Mouse (Mus musculus) brain, embryonic 14.5 days (tissue): ENCODE measurements around the gene Sh3rf1. TPM values are rescaled to one million over a fixed set of nuclear protein-coding genes. Genes with fewer than 3 reads are reported as not detected.

Source experiments
- DNase-seq: peaks from one replicate; pipeline ENCODE4 v3.0.0-alpha.2; 2011; ENCODE audit warnings: low read depth
- CTCF ChIP-seq: fragments of 200-500 bp; IDR thresholded peaks from 2 replicates; pipeline ENCODE4 v1.5.1; 2012; ENCODE audit warnings: inconsistent platforms, mild to moderate bottlenecking, moderate library complexity, borderline replicate concordance; ENCODE audit not compliant: insufficient read depth, insufficient read length; ENCODE audit errors: extremely low read depth
- POLR2A ChIP-seq: fragments of 200-500 bp; IDR thresholded peaks from 2 replicates; pipeline ENCODE4 v1.6.1; 2012; ENCODE audit warnings: mild to moderate bottlenecking, inconsistent platforms, borderline replicate concordance; ENCODE audit not compliant: poor library complexity, insufficient read depth, insufficient read length, severe bottlenecking; ENCODE audit errors: extremely low read depth
- polyA plus RNA-seq: library from polyadenylated mRNA; depleted of rRNA; stranded (reverse); fragments of >200 nt; gene quantifications from 2 replicates; pipeline ENCODE4 v1.2.3, GENCODE M21; 2012

The Sh3rf1 gene
- polyA plus RNA-seq, 1 experiment: 33.3 TPM

DNA sequence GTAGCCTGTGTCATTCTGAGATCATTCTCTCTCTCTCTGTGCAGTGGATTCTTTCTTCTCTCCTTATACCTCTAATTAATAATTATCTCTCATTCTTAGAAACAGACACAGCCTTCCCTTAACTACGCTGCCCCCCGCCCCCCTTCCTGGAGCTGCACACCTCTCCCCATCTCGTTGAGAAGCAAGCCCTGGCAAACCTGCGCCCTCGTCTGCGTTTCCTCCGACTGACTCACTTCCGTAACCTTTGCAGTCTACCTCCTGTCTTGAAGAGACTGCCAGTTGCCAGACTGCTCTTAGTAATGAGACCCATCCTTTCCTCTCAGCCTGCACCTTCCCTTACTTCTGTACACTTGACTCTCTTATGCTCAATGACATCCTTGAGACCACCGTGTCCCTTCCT lies 46.9 kb downstream of the Sh3rf1 start:
- TF ChIP-seq CTCF (no peak), POLR2A (no peak)
- DNase-seq: no peak

DNA sequence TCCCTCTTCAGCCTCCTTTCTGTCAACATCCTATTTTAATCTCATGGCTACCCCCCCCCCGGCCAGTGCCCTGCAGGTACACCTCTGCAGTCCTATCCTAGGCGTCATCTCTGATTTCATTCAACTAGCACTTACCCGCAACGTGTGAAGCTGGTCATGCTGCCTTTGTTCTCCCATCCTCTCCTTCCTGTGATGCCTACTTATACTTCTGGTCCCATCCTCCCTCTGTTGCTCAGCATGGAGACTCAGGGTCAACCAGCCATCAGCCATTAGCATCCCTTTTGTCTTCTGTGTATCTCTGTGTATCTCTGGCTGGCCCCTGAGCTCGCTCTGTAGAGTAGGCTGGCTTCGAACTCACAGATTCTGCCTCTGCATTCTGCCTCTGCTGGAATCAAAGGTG lies 47.3 kb downstream of the Sh3rf1 start:
- no peak for DNase-seq
- no peak for TF ChIP-seq CTCF
- no peak for TF ChIP-seq POLR2A

DNA sequence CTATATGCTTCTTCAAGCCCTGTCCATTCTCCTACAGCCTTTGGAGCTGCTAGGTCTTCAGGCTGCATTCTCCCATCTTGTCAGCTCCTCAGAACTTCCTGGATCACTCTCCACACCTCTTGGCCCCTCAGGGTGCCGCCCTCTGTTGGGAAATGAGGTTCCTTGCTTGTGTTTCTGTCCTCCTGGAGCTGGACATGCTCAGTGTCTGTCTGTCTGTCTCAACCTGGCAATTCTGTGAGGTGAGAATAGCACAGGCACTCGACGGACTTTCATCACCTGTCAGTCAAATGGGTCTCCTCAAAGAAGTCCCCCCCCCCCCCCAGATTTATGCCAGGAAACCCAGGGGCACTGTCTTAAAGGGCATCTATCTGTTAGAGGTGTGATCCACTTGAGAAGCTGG lies 49.2 kb downstream of the Sh3rf1 start:
- DNase-seq: no peak
- TF ChIP-seq CTCF: no peak
- no peak for TF ChIP-seq POLR2A

DNA sequence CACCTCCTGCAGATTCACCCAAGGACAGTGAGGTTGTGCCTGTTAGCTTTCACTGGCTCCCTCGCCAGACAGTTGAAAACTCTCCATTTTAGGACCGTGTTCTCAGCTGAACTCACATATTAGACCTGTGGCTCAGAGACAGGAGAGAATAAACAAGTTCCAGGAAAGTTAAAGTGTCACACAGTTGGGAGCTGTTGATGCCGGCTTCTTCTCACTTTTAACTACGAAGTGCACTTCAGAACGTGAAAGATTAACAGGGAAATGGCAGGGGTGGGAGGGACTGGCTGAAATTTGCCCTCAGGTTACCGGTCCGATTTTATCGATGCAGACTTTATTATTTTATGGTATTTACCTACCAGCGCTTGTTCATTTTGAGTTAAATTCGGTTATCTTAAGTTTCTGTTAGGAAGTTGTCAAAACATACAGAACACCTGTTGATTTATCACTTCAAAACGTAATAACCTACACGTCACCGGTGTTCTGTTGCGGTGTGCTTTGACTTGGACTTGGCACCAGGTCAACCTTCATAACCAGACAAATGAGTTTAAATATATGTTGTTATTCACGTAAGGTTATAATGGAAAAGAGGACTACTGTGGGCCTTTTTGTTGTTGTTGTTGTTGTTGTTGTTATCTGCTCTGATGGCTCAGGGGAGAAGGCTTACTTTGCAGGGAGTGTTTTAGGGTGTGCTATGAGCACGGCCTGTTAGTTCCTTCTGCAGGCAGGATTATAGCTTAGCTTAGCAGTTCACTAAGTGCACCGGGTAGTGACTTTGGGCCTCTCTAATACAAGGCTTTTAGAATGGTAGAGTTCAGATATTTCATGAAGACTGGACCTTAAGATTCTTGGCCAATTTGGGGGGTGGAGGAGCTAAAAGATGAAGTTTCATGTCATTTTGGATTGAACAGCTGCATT lies 49.9 kb downstream of the Sh3rf1 start:
- DNase-seq: no peak
- TF ChIP-seq CTCF: no peak
- TF ChIP-seq POLR2A: no peak

DNA sequence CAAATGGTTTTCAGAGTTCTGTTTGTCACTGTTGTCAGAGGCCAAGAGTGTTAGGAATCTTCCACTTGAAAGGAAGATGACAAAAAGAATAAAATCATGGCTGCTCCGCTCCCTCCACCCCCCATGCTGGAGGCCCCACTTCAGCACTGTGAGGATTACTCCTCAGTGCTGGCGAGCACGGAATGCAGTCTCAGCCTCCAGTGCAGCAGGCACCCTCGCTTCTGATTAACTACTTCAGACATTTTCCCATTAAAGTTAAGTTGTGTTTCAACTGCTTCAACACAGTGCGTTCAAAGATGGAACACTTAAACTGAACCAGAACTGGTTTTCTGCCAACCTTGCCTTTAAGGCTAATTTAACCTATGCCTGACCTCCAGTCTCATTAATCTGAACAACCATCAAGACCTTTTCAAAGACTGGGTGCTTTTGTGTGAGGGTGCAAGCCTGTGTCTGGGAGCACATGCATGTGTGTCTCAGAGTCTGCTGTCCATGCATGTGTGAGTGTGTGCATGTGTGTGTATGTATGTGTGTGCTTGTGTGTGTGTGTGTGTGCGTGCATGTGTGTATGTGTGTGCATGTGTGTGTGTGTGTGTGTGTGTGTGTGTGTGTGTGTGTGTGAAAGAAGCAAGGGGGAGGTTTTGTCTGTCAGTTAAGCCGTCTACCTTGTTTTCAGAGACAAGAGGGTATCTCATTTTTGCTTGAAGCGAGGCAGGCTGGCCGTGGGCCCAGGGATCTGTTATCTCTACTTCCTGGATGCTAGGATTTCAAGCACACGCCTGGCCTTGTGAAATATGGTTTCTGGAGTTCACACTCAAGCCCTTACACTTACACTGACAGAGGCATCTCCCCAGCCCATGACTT lies 51.2 kb downstream of the Sh3rf1 start:
- no peak for TF ChIP-seq CTCF
- no peak for TF ChIP-seq POLR2A
- DNase-seq: peak; percentile 71

DNA sequence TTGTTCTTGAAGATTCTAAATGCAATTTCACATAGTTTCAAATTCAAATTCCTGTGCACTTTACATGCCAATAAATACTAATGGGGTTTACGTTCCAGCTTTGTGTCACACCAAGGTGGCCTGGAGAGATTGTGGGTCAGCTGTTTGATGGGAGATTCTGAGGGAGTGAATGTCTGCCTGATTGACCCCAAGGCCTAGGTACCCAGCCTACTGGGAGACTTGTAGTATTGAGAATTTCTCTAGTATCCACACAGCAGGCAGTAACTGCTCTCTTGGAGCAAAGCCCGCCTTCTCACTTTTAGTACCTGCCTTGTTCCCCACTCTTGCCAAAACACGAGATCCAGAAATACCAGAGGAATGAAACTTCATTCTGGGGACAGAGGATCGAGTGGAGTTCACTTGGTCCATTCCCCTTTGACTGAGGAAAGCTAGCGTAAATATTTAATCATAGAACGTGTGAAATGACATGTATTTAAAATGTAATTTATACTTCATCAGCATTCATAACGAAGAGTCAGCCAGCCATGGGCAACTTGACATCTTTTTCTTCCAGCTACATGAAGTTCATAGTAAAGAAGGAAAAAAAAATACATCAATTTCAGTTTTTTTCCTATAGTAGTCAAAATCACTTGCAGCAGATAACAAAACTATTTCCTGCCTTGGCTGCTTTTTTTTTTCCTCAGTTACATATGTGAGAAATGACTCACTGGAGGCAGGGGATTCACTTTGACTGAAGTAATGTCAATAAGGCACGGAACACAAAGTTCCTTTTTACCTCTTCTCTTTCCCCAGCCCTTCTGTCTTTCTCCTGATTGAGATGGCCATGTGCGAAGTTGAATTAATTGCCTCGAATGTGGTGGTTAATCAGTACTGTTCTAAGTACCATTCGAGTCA lies 52.0 kb downstream of the Sh3rf1 start:
- TF ChIP-seq CTCF (no peak), POLR2A (no peak)
- no peak for DNase-seq

DNA sequence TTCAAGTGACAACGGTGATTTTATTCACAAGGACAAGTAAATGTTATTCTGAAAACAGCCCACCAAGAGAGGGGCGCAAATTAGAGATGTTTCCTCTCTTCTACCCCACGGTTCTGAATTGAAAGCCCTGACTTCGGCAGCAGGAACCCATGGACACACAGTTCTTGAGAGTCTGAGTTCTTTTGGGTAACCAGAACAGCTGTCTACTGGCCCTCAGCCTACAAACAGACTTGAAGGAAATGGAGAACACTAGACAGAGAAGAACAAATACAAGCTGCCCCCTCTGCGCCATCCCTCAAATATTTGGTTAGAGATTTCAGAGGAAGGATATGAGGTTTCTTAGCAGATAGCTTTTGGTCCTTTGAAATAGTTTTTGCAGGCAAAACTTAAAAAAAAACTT lies 52.7 kb downstream of the Sh3rf1 start:
- TF ChIP-seq POLR2A (no peak), CTCF (no peak)
- no peak for DNase-seq

DNA sequence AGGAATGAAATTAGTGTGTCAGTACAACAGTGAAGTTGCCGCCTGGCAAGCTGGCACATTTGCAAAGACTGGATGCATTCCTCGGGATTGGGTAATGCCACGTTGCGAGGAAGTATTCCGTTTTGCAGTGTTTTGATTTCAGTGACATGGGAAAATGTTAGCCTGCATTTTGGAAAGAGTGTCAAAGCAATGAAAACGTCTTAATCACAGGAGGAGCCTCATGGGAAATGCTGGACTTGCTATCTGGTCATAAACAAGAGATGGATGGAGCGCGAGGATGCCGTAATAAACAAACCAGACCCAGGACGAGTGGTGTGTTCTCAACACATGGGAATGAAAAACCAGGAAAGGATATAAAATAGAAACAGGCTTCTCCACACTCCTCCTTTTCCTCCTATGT lies 55.4 kb downstream of the Sh3rf1 start:
- DNase-seq: no peak
- no peak for TF ChIP-seq POLR2A
- no peak for TF ChIP-seq CTCF

DNA sequence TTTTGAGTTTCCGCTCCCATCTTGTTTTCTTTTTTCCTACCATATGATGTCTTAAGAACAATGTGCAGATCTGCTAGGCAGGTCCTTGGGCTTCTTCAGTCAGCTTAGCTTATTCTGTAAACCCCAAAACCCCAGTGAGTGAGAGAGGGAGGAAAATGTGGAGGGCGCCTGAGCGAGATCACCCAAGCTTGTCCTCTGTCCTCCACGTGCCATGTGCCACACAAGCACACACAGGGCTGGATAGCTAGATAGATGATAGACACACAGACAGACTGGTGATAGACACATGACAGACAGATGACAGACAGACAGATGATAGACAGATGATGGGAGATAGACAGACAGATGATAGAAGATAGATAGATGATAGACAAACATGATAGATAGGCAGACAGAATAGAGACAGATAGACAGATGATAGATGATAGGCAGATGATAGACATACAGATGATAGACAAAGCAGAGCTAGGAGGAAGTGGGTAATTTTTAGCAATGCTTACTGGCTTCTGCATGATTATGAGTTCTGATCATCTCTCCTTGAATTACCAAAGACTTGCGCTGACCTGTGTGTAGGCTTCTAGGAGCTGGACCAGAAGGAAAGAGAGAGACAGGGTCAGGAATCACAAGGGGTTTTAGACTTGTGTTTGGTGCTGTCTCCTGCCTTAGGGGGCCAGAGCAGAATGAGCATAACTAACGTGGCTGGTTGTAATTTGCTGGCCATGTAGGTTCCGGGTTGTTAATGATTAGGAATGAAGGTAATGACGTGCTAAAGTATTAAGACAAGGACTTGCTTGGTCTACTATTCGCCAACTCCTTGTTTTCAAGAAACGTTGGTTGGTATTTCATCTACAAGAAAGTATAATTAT lies 58.9 kb downstream of the Sh3rf1 start:
- TF ChIP-seq CTCF (no peak), POLR2A (no peak)

DNA sequence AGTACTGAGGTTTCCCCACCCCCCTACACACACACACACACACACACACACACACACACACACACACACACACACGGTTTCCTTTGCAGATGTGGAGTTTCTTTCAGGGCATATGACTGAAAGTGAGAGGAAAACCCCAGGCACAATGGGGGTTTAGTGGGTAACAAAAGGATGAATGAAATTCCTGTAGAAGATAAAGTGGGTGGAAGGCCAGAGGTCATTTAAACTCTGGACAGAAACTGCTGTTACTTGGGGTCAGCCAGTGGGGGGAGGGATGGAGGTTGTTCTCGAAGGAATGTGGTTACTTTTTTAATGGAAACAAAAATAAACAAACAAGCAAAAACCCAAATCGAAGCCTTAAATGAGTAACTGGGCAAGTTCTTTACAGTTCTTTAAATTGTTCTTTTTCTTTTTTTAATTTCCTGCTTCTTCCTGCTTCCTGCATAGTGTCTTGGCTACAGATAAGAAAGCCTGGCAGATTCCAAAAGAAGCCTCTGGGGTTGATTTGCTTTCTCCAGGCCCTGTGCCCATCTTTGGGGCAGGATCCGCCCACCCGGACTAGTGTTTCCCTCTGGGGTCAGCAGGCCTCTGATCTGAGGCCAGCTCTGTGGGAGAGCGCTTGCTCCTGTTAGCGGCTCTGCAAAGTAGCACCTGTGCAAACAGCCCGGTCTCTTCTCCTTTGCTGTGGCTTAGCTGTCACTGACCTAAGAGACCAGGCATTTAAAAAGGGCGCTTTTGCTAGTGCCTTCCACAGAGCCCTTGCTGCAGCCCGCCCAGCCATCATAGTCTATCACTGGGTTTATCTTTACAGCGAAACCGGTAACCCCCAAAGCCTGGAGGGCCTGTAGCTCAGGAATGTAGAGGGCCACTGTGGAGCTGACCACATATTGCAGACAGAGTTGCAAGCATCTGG lies 59.8 kb downstream of the Sh3rf1 start:
- DNase-seq: peak; percentile 53
- TF ChIP-seq POLR2A (no peak), CTCF (no peak)

More for the DNA sequence above, 58.9 kb downstream of the Sh3rf1 start:
- DNase-seq: no peak

DNA sequence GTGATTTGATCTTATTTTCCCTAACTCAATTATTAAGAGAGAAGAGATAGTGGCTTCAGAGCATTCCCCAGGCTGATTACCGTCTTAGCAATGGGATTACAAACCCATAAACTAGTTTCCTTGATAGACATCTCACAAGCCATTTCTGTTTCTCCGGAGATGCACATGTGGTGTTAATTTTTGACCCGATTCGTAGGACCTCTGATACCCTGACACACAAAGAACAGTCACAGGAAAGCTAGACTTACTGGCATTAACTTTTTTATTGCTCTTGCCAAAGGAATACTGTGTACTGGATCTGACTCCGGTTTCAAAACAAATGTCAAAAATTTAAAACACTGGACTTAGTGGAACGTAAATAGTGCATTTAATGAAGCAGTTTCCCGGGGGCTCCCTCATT lies 62.2 kb downstream of the Sh3rf1 start:
- no peak for TF ChIP-seq POLR2A
- no peak for DNase-seq
